Mouse (Mus musculus) olfactory bulb, adult 2 months (tissue): Measurements from ENCODE around the gene Lrp5.

ENCODE experiments used
- CTCF ChIP-seq: fragments of 200-500 bp; IDR thresholded peaks from 2 replicates; pipeline ENCODE4 v1.5.1; 2012; ENCODE audit warnings: low read depth, mild to moderate bottlenecking, low read length, moderate library complexity; ENCODE audit not compliant: insufficient read depth
- POLR2A ChIP-seq: fragments of 200-500 bp; IDR thresholded peaks from 2 replicates; pipeline ENCODE4 v1.6.1; 2012; ENCODE audit warnings: mild to moderate bottlenecking, low read depth, low read length, moderate library complexity; ENCODE audit not compliant: insufficient read depth

DNA sequence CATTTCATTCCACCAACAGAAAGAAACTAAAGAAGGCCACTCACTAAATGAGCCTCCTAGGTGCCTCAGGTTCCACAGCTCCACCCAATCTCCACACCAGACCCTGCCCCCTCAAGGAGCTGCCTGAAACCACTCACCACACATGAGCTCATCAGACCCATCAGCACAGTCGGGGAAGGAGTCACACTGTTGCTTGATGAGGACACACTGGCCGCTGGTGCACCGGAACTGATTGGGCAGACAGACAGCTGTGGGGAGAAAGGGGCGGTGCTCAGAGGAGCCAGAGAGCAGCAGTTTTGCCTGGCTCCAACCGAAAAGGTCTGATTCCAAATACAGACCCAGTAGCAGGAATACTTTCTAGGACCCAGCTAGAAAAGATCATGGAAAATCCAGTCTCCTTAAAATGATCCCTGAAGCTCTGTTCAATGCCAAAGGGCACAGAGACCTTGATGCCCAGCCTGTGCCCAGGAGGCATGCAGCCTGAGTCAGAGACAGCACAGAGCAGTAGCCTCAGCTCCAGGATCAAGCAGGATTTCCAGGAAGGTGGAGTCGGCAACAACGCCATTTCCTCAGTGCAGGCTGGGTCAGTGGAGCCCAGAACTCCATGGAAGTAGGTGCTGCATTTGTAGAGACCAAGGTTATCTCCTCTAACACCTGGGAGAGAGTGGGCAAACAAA lies 92.8 kb downstream of the Lrp5 start:
- TF ChIP-seq CTCF = no peak
- TF ChIP-seq POLR2A = no peak
